Mouse (Mus musculus): ENCODE measurements around the gene Cdh13. TPM values are rescaled to one million over a fixed set of nuclear protein-coding genes. Genes with fewer than 3 reads are reported as not detected.

The Cdh13 gene
- polyA plus RNA-seq, 1 experiment = not detected

- H3K4me3 ChIP-seq (replicated peaks; ENCODE audit: control insufficient read depth, low read depth, low read length) = no peak overlapping the region
- no peak for TF ChIP-seq CTCF (IDR thresholded peaks at IDR 0.05; ENCODE audit: control insufficient read depth, insufficient read depth, low read length)
- no peak for TF ChIP-seq POLR2A (IDR thresholded peaks at IDR 0.05; ENCODE audit: borderline replicate concordance, control insufficient read depth, low read depth, low read length)
- H3K27ac ChIP-seq (ENCODE audit: control insufficient read depth, insufficient read depth, low read depth, low read length, poor library complexity) = no peak overlapping the region
- WGBS = 72% methylated on average over 3 of the region's 3 CpGs
- H3K4me1 ChIP-seq (ENCODE audit: control insufficient read depth, insufficient read depth, low read length) = no peaks in the 10 kb centered on the region
Measured at GRCm38 (mm10) chr8:118711631-118712030, 428.1 kb downstream of the Cdh13 start.

GRCm38 (mm10) chr8:118713111-118713510 lies 429.6 kb downstream of the Cdh13 start:
- Histone ChIP-seq H3K27ac (ENCODE audit: control insufficient read depth, insufficient read depth, low read depth, low read length, poor library complexity) (no peak overlapping the region), H3K4me1 (ENCODE audit: control insufficient read depth, insufficient read depth, low read length) (no peaks in the 10 kb centered on the region), H3K4me3 (replicated peaks; ENCODE audit: control insufficient read depth, low read depth, low read length) (no peak overlapping the region)
- WGBS = 26% methylated on average over 11 of the region's 11 CpGs
- TF ChIP-seq CTCF (IDR thresholded peaks at IDR 0.05; ENCODE audit: control insufficient read depth, insufficient read depth, low read length) (no peak), POLR2A (IDR thresholded peaks at IDR 0.05; ENCODE audit: borderline replicate concordance, control insufficient read depth, low read depth, low read length) (no peak)

GRCm38 (mm10) chr8:118713596-118713995 lies 430.1 kb downstream of the Cdh13 start:
- TF ChIP-seq CTCF (IDR thresholded peaks at IDR 0.05; ENCODE audit: control insufficient read depth, insufficient read depth, low read length) (no peak), POLR2A (IDR thresholded peaks at IDR 0.05; ENCODE audit: borderline replicate concordance, control insufficient read depth, low read depth, low read length) (no peak)
- H3K4me1 ChIP-seq (ENCODE audit: control insufficient read depth, insufficient read depth, low read length) = no peaks in the 10 kb centered on the region
- WGBS = 68% methylated on average over 3 of the region's 3 CpGs
- H3K27ac ChIP-seq (ENCODE audit: control insufficient read depth, insufficient read depth, low read depth, low read length, poor library complexity) = no peak overlapping the region
- H3K4me3 ChIP-seq (replicated peaks; ENCODE audit: control insufficient read depth, low read depth, low read length) = no peak overlapping the region

GRCm38 (mm10) chr8:118722896-118723295 lies 439.4 kb downstream of the Cdh13 start:
- H3K27ac ChIP-seq (ENCODE audit: control insufficient read depth, insufficient read depth, low read depth, low read length, poor library complexity) = no peak overlapping the region
- no peak overlapping the region for H3K4me3 ChIP-seq (replicated peaks; ENCODE audit: control insufficient read depth, low read depth, low read length)
- 62% methylated on average over 3 of the region's 3 CpGs for WGBS
- H3K4me1 ChIP-seq (ENCODE audit: control insufficient read depth, insufficient read depth, low read length) = no peaks in the 10 kb centered on the region
- no peak for TF ChIP-seq CTCF (IDR thresholded peaks at IDR 0.05; ENCODE audit: control insufficient read depth, insufficient read depth, low read length)
- TF ChIP-seq POLR2A (IDR thresholded peaks at IDR 0.05; ENCODE audit: borderline replicate concordance, control insufficient read depth, low read depth, low read length) = no peak

GRCm38 (mm10) chr8:118725651-118726050 lies 442.1 kb downstream of the Cdh13 start:
- WGBS = 89% methylated on average over 5 of the region's 5 CpGs
- H3K27ac ChIP-seq (ENCODE audit: control insufficient read depth, insufficient read depth, low read depth, low read length, poor library complexity) = no peak overlapping the region
- no peak overlapping the region for H3K4me3 ChIP-seq (replicated peaks; ENCODE audit: control insufficient read depth, low read depth, low read length)
- TF ChIP-seq POLR2A (IDR thresholded peaks at IDR 0.05; ENCODE audit: borderline replicate concordance, control insufficient read depth, low read depth, low read length) (no peak), CTCF (IDR thresholded peaks at IDR 0.05; ENCODE audit: control insufficient read depth, insufficient read depth, low read length) (no peak)
- no peaks in the 10 kb centered on the region for H3K4me1 ChIP-seq (ENCODE audit: control insufficient read depth, insufficient read depth, low read length)

- 76% methylated on average over 5 of the region's 5 CpGs for WGBS
- H3K27ac ChIP-seq (ENCODE audit: control insufficient read depth, insufficient read depth, low read depth, low read length, poor library complexity) = no peak overlapping the region
- no peak for TF ChIP-seq POLR2A (IDR thresholded peaks at IDR 0.05; ENCODE audit: borderline replicate concordance, control insufficient read depth, low read depth, low read length)
- no peak for TF ChIP-seq CTCF (IDR thresholded peaks at IDR 0.05; ENCODE audit: control insufficient read depth, insufficient read depth, low read length)
- H3K4me1 ChIP-seq (ENCODE audit: control insufficient read depth, insufficient read depth, low read length) = no peaks in the 10 kb centered on the region
- no peak overlapping the region for H3K4me3 ChIP-seq (replicated peaks; ENCODE audit: control insufficient read depth, low read depth, low read length)
Measured at GRCm38 (mm10) chr8:118741781-118742180, 458.2 kb downstream of the Cdh13 start.

- H3K4me1 ChIP-seq (ENCODE audit: control insufficient read depth, insufficient read depth, low read length) = no peaks in the 10 kb centered on the region
- H3K27ac ChIP-seq (ENCODE audit: control insufficient read depth, insufficient read depth, low read depth, low read length, poor library complexity) = no peak overlapping the region
- no peak overlapping the region for H3K4me3 ChIP-seq (replicated peaks; ENCODE audit: control insufficient read depth, low read depth, low read length)
- TF ChIP-seq CTCF (IDR thresholded peaks at IDR 0.05; ENCODE audit: control insufficient read depth, insufficient read depth, low read length) (no peak), POLR2A (IDR thresholded peaks at IDR 0.05; ENCODE audit: borderline replicate concordance, control insufficient read depth, low read depth, low read length) (no peak)
- WGBS = 80% methylated on average over 13 of the region's 13 CpGs
Measured at GRCm38 (mm10) chr8:118744991-118745390, 461.5 kb downstream of the Cdh13 start.

- Histone ChIP-seq H3K4me3 (replicated peaks; ENCODE audit: control insufficient read depth, low read depth, low read length) (no peak overlapping the region), H3K4me1 (ENCODE audit: control insufficient read depth, insufficient read depth, low read length) (no peaks in the 10 kb centered on the region), H3K27ac (ENCODE audit: control insufficient read depth, insufficient read depth, low read depth, low read length, poor library complexity) (no peak overlapping the region)
- TF ChIP-seq CTCF (IDR thresholded peaks at IDR 0.05; ENCODE audit: control insufficient read depth, insufficient read depth, low read length) = no peak
- no peak for TF ChIP-seq POLR2A (IDR thresholded peaks at IDR 0.05; ENCODE audit: borderline replicate concordance, control insufficient read depth, low read depth, low read length)
- 90% methylated on average over 21 of the region's 21 CpGs for WGBS
Measured at GRCm38 (mm10) chr8:118748041-118748604, 464.6 kb downstream of the Cdh13 start.

GRCm38 (mm10) chr8:118749191-118749590 lies 465.7 kb downstream of the Cdh13 start:
- no peak overlapping the region for H3K4me3 ChIP-seq (replicated peaks; ENCODE audit: control insufficient read depth, low read depth, low read length)
- TF ChIP-seq POLR2A (IDR thresholded peaks at IDR 0.05; ENCODE audit: borderline replicate concordance, control insufficient read depth, low read depth, low read length) (no peak), CTCF (IDR thresholded peaks at IDR 0.05; ENCODE audit: control insufficient read depth, insufficient read depth, low read length) (no peak)
- 85% methylated on average over 3 of the region's 3 CpGs for WGBS
- H3K4me1 ChIP-seq (ENCODE audit: control insufficient read depth, insufficient read depth, low read length) = no peaks in the 10 kb centered on the region
- no peak overlapping the region for H3K27ac ChIP-seq (ENCODE audit: control insufficient read depth, insufficient read depth, low read depth, low read length, poor library complexity)

Data from bone marrow, adult 2 months (tissue).